Mouse (Mus musculus) effector memory CD4-positive, alpha-beta T cell, adult 7 months (primary cell): ENCODE results near the gene Rapgefl1. TPM values are rescaled to one million over a fixed set of nuclear protein-coding genes. Genes with fewer than 3 reads are reported as not detected.

Experiments used
- polyA plus RNA-seq: library from polyadenylated mRNA; unstranded; fragments of 100-300 nt; shearing (Covaris generic); gene quantifications from one replicate; pipeline ENCODE4 v1.2.1, GENCODE M21; 2017

The Rapgefl1 gene
- polyA plus RNA-seq, result not detected

DNA sequence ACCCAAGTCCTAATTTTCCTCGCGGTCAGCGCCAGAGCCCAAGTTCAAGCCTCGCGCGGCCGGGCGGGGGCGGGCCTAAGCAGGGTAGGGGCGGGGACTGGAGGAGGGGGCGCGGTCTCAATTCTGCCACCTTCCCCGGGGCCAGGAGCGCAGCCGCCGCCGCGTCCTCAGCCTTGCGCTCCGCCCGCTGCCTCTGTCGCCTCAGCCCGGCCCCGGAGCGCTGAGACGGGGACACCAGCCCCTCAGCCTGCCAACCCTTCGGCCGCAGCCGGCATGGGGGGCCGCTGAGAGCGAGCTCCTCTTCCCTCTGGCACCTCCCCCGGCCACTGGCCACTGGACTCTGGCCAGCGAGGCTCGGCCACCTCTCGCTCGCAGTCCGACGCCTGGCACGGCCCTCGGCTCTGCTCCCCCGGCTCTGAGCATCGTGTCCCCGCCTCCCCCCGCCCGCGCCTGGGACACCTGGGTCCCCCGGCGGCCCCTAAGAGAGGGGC, at the start of gene Rapgefl1:
Gene Rapgefl1, plus strand, starts transcription at position 135 of the 491 bp plus-strand sequence.

GRCm38 (mm10) chr11:98795015-98795713, 41.4 kb upstream of the Rapgefl1 start, which contains the start of gene Msl1:
Gene Msl1, plus strand, starts transcription at chr11:98795516.

DNA sequence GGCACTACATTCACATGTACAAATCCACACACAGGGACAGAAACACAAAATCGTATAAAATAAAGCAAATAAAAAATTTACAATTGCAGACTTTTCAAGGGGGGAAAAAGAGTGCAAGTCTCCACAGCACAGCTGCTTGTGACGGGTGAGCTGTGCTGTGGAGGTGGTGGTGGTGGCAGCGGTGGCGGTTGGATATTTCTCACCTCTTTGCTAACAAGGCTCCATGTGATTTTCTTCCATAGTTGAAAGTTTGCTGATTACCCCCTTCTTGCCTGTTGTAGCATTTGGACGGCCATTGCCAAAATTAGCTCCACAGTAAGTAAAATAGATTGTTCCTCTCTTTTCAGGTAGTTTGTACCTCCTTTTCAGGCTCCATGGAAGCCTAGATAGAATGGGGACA, 32.0 kb upstream of the Rapgefl1 start, which contains the start of gene Casc3:
Gene Casc3, plus strand, starts transcription at position 301 of the 400 bp plus-strand sequence.

GRCm38 (mm10) chr11:98863028-98863750, 26.6 kb downstream of the Rapgefl1 start, which contains the start of gene Wipf2:
Gene Wipf2, plus strand, starts transcription at chr11:98863638.

Other genes with a start within 250 kb of the Rapgefl1 start
- 45.7 TPM for gene Ormdl3, start 249.4 kb upstream of the Rapgefl1 start, polyA plus RNA-seq
- not detected for gene Lrrc3c, start 238.5 kb upstream of the Rapgefl1 start, polyA plus RNA-seq
- gene Gm12355, start 211.1 kb upstream of the Rapgefl1 start, polyA plus RNA-seq, result 2.6 TPM
- gene Gsdma3, start 210.4 kb upstream of the Rapgefl1 start, polyA plus RNA-seq, result not detected
- gene Gsdma2, start 190.0 kb upstream of the Rapgefl1 start, polyA plus RNA-seq, result 0.93 TPM
- gene Gsdma, start 172.4 kb upstream of the Rapgefl1 start, polyA plus RNA-seq, result not detected
- gene Psmd3, start 154.2 kb upstream of the Rapgefl1 start, polyA plus RNA-seq, result 103 TPM
- gene Csf3, start 135.5 kb upstream of the Rapgefl1 start, polyA plus RNA-seq, result not detected
- 36.1 TPM for gene Med24, start 107.3 kb upstream of the Rapgefl1 start, polyA plus RNA-seq
- 3.1 TPM for gene Thra, start 96.1 kb upstream of the Rapgefl1 start, polyA plus RNA-seq
- gene Nr1d1, start 61.5 kb upstream of the Rapgefl1 start, polyA plus RNA-seq, result 12.2 TPM
- gene Msl1, start 41.3 kb upstream of the Rapgefl1 start, polyA plus RNA-seq, result 16.8 TPM
- 81.7 TPM for gene Casc3, start 31.9 kb upstream of the Rapgefl1 start, polyA plus RNA-seq
- gene Wipf2, start 26.9 kb downstream of the Rapgefl1 start, polyA plus RNA-seq, result 3.4 TPM
- gene Cdc6, start 71.0 kb downstream of the Rapgefl1 start, polyA plus RNA-seq, result not detected
- 61.3 TPM for gene Rara, start 91.0 kb downstream of the Rapgefl1 start, polyA plus RNA-seq
- gene Gjd3, start 146.2 kb downstream of the Rapgefl1 start, polyA plus RNA-seq, result not detected
- 4.9 TPM for gene Top2a, start 187.4 kb downstream of the Rapgefl1 start, polyA plus RNA-seq
- gene Igfbp4, start 204.5 kb downstream of the Rapgefl1 start, polyA plus RNA-seq, result not detected